Mouse (Mus musculus) bone marrow, adult 2 months (tissue): ENCODE measurements at regions not wholly inside any gene's neighbourhood (a gene's known extent, or its start where the extent isn't known, plus 50 kb on each side); places are given as distances from the start of the nearest gene placed in this dataset.

Experiments
- H3K27ac ChIP-seq: fragments of 200-500 bp; 2 replicates; pipeline ENCODE4 v1.5.1; 2012; ENCODE audit warnings: low read depth, mild to moderate bottlenecking, control low read depth, inconsistent platforms, low read length; ENCODE audit not compliant: control insufficient read depth, poor library complexity, insufficient read depth
- H3K4me1 ChIP-seq: fragments of 200-500 bp; 2 replicates; pipeline ENCODE4 v1.6.1; 2011; ENCODE audit warnings: low read length; ENCODE audit not compliant: control insufficient read depth, insufficient read depth
- H3K4me3 ChIP-seq: fragments of 200-500 bp; replicated peaks from 2 replicates; pipeline ENCODE3; 2011; ENCODE audit warnings: mild to moderate bottlenecking, low read depth, low read length, control low read depth; ENCODE audit not compliant: control insufficient read depth
- CTCF ChIP-seq: fragments of 200-500 bp; IDR thresholded peaks from 2 replicates; pipeline ENCODE4 v1.5.1; 2011; ENCODE audit warnings: low read length, control low read depth; ENCODE audit not compliant: control insufficient read depth, insufficient read depth
- POLR2A ChIP-seq: fragments of 200-500 bp; IDR thresholded peaks from 2 replicates; pipeline ENCODE4 v1.6.1; 2011; ENCODE audit warnings: low read depth, mild to moderate bottlenecking, control low read depth, low read length, borderline replicate concordance; ENCODE audit not compliant: control insufficient read depth
- WGBS: fragments of 180-500 bp; shearing (Covaris S2); methylation state at CpG from one replicate; pipeline ENCODE4 v1.1.7; 2018; 5-methylcytosine and 5-hydroxymethylcytosine counted together

- 63% methylated on average over 9 of the region's 9 CpGs for WGBS
Measured at GRCm38 (mm10) chr5:129393606-129394255, 107.3 kb upstream of the Sfswap start.

GRCm38 (mm10) chr5:129394416-129394815 is 106.6 kb upstream of the Sfswap start:
- 74% methylated on average over 4 of the region's 4 CpGs for WGBS
- TF ChIP-seq CTCF (no peak), POLR2A (no peak)
- no peak overlapping the region for H3K4me3 ChIP-seq

More at GRCm38 (mm10) chr5:129393606-129394255, 107.3 kb upstream of the Sfswap start:
- no peak overlapping the region for H3K27ac ChIP-seq
- no peaks in the 10 kb centered on the region for H3K4me1 ChIP-seq
- no peak overlapping the region for H3K4me3 ChIP-seq
- TF ChIP-seq POLR2A, result no peak
- no peak for TF ChIP-seq CTCF

GRCm38 (mm10) chr5:129397311-129397710 is 103.7 kb upstream of the Sfswap start:
- 38% methylated on average over 1 of the region's 1 CpGs for WGBS
- Histone ChIP-seq H3K4me1 (no peaks in the 10 kb centered on the region), H3K27ac (no peak overlapping the region), H3K4me3 (no peak overlapping the region)
- TF ChIP-seq POLR2A (no peak), CTCF (no peak)

More at GRCm38 (mm10) chr5:129394416-129394815, 106.6 kb upstream of the Sfswap start:
- Histone ChIP-seq H3K27ac (no peak overlapping the region), H3K4me1 (no peaks in the 10 kb centered on the region)

- WGBS, result 47% methylated on average over 4 of the region's 4 CpGs
- Histone ChIP-seq H3K4me3 (no peak overlapping the region), H3K27ac (no peak overlapping the region), H3K4me1 (no peaks in the 10 kb centered on the region)
- no peak for TF ChIP-seq CTCF
- no peak for TF ChIP-seq POLR2A
Measured at GRCm38 (mm10) chr5:129406259-129406658, 94.8 kb upstream of the Sfswap start.

GRCm38 (mm10) chr5:129409440-129410004 is 91.5 kb upstream of the Sfswap start:
- WGBS, result 76% methylated on average over 14 of the region's 14 CpGs
- Histone ChIP-seq H3K27ac (no peak overlapping the region), H3K4me1 (no peaks in the 10 kb centered on the region), H3K4me3 (no peak overlapping the region)
- TF ChIP-seq POLR2A (no peak), CTCF (no peak)

- Histone ChIP-seq H3K4me1 (no peaks in the 10 kb centered on the region), H3K27ac (no peak overlapping the region), H3K4me3 (no peak overlapping the region)
- TF ChIP-seq POLR2A, result no peak
- no peak for TF ChIP-seq CTCF
- 79% methylated on average over 6 of the region's 6 CpGs for WGBS
Measured at GRCm38 (mm10) chr5:129412161-129412560, 88.9 kb upstream of the Sfswap start.

- WGBS, result 37% methylated on average over 12 of the region's 12 CpGs
- TF ChIP-seq CTCF, result no peak
- Histone ChIP-seq H3K4me1 (no peaks in the 10 kb centered on the region; the same call in 1 of the 2 replicates), H3K27ac (no peak overlapping the region), H3K4me3 (no peak overlapping the region)
Measured at GRCm38 (mm10) chr5:129414960-129415706, 85.9 kb upstream of the Sfswap start.

GRCm38 (mm10) chr5:129416425-129416824 is 84.6 kb upstream of the Sfswap start:
- WGBS, result 29% methylated on average over 3 of the region's 3 CpGs
- TF ChIP-seq CTCF (no peak), POLR2A (no peak)
- Histone ChIP-seq H3K4me1 (no peaks in the 10 kb centered on the region; the same call in 1 of the 2 replicates), H3K4me3 (no peak overlapping the region), H3K27ac (no peak overlapping the region)

- H3K4me3 ChIP-seq, result no peak overlapping the region
- no peak overlapping the region for H3K27ac ChIP-seq
- 72% methylated on average over 3 of the region's 3 CpGs for WGBS
- no peak for TF ChIP-seq POLR2A
- no peak for TF ChIP-seq CTCF
- no peaks in the 10 kb centered on the region; the same call in 1 of the 2 replicates for H3K4me1 ChIP-seq
Measured at GRCm38 (mm10) chr5:129417516-129417915, 83.5 kb upstream of the Sfswap start.
